Mouse (Mus musculus) intestine, embryonic 16.5 days (tissue): ENCODE measurements around the gene Ccdc171. TPM values are rescaled to one million over a fixed set of nuclear protein-coding genes. Genes with fewer than 3 reads are reported as not detected.
"Not testable (repeated sequence)": the region's sequence is repeated elsewhere in the genome, so short reads cannot be mapped to it uniquely, and the experiment has no call there.

ENCODE experiments used
- ATAC-seq: fragments of 200-750 bp; cut with Nextera tagmentation; 2 replicates; pipeline ENCODE4 v1.8.0; 2017; ENCODE audit warnings: moderate TSS enrichment, moderate library complexity
- H3K27ac ChIP-seq: fragments of 300-500 bp; sonication (generic); 2 replicates; pipeline ENCODE4 v1.5.1; 2014; ENCODE audit warnings: mild to moderate bottlenecking, low read length
- H3K27me3 ChIP-seq: fragments of 300-500 bp; sonication (generic); replicated peaks from 2 replicates; pipeline ENCODE4 v1.6.1; 2014; ENCODE audit warnings: low read length, control low read depth, mixed read lengths; ENCODE audit not compliant: control insufficient read depth, insufficient read depth
- H3K36me3 ChIP-seq: fragments of 300-500 bp; sonication (generic); 2 replicates; pipeline ENCODE4 v1.6.1; 2014; ENCODE audit warnings: low read length, control low read depth; ENCODE audit not compliant: control insufficient read depth, insufficient read depth
- H3K4me1 ChIP-seq: fragments of 300-500 bp; sonication (generic); 2 replicates; pipeline ENCODE4 v1.6.1; 2014; ENCODE audit warnings: low read length, control low read depth, mixed read lengths; ENCODE audit not compliant: control insufficient read depth, insufficient read depth
- H3K4me2 ChIP-seq: fragments of 300-500 bp; sonication (generic); 2 replicates; pipeline ENCODE4 v1.6.1; 2014; ENCODE audit warnings: low read depth, low read length, control low read depth
- H3K4me3 ChIP-seq: fragments of 300-500 bp; sonication (generic); 2 replicates; pipeline ENCODE4 v1.5.1; 2014; ENCODE audit warnings: mild to moderate bottlenecking, low read length
- H3K9ac ChIP-seq: fragments of 300-500 bp; sonication (generic); 2 replicates; pipeline ENCODE4 v1.6.1; 2014; ENCODE audit warnings: low read depth, low read length
- H3K9me3 ChIP-seq: fragments of 300-500 bp; sonication (generic); 2 replicates; pipeline ENCODE4 v1.6.1; 2016; ENCODE audit warnings: low read length, control low read depth; ENCODE audit not compliant: control insufficient read depth
- WGBS: fragments of 180-500 bp; shearing (Covaris S2); extraction: QIAGEN DNeasy Blood & Tissue Kit; methylation state at CpG from one replicate; pipeline ENCODE4 v1.1.7; 2014; 5-methylcytosine and 5-hydroxymethylcytosine counted together
- polyA plus RNA-seq: library from polyadenylated mRNA; unstranded; fragments of >200 nt; fragmentation: Nextera tagmentation; extraction: Ambion mirVana; gene quantifications from 2 replicates; pipeline ENCODE4 v1.2.1, GENCODE M21; 2015

Ccdc171 gene
- polyA plus RNA-seq, 1 experiment from 2014 or later = 1.9 TPM

DNA sequence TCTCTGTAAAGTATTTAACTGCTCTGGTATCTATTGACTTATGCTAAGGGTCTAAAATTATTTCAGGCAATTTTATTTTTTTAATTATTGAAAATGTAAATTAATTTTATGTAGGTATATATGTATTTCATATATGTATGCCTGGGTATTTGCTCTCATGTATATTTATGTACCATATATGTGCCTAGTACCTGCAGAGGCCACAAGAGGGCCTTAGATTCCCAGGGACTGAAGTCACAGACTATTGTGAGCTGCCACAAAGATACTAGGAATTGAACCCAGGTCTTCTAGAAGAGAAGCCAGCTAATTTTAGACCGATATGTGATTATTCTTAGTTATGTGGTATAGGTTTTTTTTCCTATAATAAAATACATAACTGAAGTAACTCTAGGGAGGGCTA is 62.2 kb downstream of the Ccdc171 start:
- Histone ChIP-seq H3K4me1 (no peaks in the 10 kb centered on the region), H3K27ac (no peak overlapping the region), H3K9me3 (no peaks in the 10 kb centered on the region), H3K36me3 (no peaks in the 10 kb centered on the region), H3K4me2 (no peak overlapping the region), H3K27me3 (no peaks in the 10 kb centered on the region), H3K4me3 (no peak overlapping the region), H3K9ac (no peak overlapping the region)
- ATAC-seq = no peak
- WGBS = 84% methylated on average over 1 of the region's 1 CpGs

DNA sequence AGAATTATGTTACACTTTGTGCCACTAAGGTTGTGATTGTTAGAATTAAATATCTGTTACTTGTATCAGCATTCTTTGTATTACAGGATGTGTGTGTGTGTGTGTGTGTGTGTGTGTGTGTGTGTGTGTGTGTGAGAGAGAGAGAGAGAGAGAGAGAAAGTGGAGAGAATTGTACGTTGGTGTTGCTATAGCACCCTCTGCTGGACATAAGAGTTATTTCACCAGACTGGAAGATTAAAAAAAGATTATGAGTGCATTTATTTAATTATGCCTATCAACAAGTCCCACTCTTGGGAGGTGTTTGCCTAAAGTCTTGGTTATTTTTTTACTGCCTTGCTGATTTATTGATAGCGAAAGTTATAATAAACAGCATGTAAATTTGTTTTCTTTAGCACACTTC is 71.1 kb downstream of the Ccdc171 start:
- Histone ChIP-seq H3K9me3 (no peaks in the 10 kb centered on the region), H3K27me3 (no peaks in the 10 kb centered on the region), H3K9ac (no peak overlapping the region), H3K36me3 (no peaks in the 10 kb centered on the region), H3K4me3 (no peak overlapping the region), H3K4me2 (no peak overlapping the region), H3K27ac (no peak overlapping the region), H3K4me1 (no peaks in the 10 kb centered on the region)
- 22% methylated on average over 2 of the region's 2 CpGs for WGBS
- ATAC-seq = no peak

DNA sequence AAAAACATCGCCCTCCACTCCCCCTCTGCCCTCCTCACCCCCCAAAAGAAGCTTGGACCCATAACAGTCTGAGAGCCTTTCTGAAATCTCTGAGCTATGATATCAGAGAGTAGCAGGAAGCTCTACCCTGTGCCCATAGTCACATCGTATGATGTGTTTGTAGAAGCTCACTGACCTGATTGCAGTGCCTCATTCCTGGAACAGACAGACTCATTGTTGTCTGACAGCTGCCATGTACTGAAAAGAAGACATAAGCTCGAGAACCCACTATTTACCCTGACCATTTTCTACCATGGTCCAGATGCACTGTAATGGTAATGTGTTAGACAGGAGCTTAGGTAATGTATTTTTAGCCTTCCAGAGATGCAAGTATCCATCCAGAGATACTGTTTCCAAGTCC is 85.8 kb downstream of the Ccdc171 start:
- Histone ChIP-seq H3K9ac (no peak overlapping the region), H3K4me1 (no peaks in the 10 kb centered on the region), H3K27ac (no peak overlapping the region), H3K36me3 (no peaks in the 10 kb centered on the region), H3K4me3 (no peak overlapping the region), H3K4me2 (no peak overlapping the region), H3K9me3 (no peaks in the 10 kb centered on the region), H3K27me3 (no peaks in the 10 kb centered on the region)
- no peak for ATAC-seq
- 67% methylated on average over 3 of the region's 3 CpGs for WGBS

DNA sequence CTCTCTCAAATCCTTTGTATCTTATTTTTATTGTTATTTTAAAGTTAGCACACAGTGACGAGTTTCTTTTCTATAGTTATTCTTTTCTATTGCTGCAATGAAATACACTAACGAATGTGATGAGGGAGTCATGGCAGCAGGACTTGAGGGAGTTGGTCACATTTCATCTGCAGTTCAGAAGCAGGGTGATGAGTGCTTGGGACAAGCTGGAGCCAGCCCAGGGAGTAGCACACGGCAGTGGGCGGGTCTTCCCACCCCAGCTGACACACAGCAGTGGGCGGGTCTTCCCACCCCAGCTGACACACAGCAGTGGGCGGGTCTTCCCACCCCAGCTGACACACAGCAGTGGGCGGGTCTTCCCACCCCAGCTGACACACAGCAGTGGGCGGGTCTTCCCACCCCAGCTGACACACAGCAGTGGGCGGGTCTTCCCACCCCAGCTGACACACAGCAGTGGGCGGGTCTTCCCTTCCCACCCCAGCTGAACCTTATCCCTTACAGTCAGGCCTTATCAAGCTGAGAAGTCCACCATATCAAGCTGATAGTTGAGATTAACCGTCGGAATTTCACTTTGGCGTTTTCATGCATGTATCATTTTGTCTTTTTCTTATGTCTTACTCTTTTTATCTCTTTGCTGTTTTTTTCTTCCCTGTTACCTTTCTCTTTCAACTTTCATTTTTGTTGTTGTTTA is 97.8 kb downstream of the Ccdc171 start:
- 39% methylated on average over 10 of the region's 13 CpGs for WGBS

DNA sequence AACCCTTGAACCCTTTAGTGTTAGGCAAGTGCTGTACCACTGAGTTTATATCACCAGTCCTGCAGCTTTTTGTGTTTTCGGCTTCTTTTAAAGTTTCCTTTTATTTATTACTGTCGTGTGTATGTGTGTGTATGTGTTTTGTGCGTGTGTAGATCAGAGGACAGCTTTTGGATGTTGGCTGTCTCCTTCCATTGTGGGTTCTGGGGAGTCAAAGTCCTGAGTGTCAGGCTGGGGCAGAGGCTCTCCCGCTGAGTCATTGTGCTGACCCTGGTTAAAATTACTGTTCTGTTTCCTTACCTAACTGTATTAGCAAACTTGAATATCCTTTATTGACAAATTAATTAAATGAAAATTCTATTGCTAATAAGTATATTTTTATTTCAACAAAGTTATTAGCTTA is 98.4 kb downstream of the Ccdc171 start:
- H3K4me3 ChIP-seq = no peak overlapping the region
- H3K36me3 ChIP-seq = no peaks in the 10 kb centered on the region
- 88% methylated on average over 4 of the region's 4 CpGs for WGBS
- H3K4me2 ChIP-seq = no peak overlapping the region
- H3K4me1 ChIP-seq = no peaks in the 10 kb centered on the region
- no peak overlapping the region for H3K27ac ChIP-seq
- no peak for ATAC-seq
- no peaks in the 10 kb centered on the region for H3K9me3 ChIP-seq
- H3K9ac ChIP-seq = no peak overlapping the region
- no peaks in the 10 kb centered on the region for H3K27me3 ChIP-seq

More for the DNA sequence above, 97.8 kb downstream of the Ccdc171 start:
- not testable (repeated sequence) for H3K4me2 ChIP-seq, H3K4me1 ChIP-seq, H3K9ac ChIP-seq, H3K9me3 ChIP-seq, H3K4me3 ChIP-seq, H3K27me3 ChIP-seq, H3K36me3 ChIP-seq, H3K27ac ChIP-seq
- peak; percentile 66; the same call in 1 of the 2 replicates for ATAC-seq

DNA sequence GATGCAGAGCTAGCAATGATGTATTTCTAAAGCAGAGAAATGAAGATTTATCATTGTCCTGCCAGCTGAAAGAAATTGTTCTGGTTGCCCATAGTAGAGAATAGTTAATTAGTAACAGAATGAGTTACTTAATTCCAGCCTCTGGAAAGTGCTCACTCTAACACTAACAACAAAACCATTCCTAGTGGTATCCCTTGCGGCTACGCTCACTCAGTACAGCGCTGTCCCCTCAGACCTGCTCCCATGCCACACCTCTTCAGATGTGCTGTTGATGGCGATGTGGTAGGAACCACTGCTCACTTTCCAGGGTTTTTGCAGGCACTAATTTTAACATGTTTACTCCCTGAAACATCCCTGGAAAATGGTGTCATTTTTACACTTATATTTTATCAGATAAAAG is 126.1 kb downstream of the Ccdc171 start:
- Histone ChIP-seq H3K36me3 (no peaks in the 10 kb centered on the region), H3K9me3 (no peaks in the 10 kb centered on the region), H3K4me1 (no peaks in the 10 kb centered on the region; the same call in 1 of the 2 replicates), H3K4me3 (no peak overlapping the region), H3K27me3 (no peaks in the 10 kb centered on the region), H3K4me2 (no peak overlapping the region), H3K27ac (no peak overlapping the region), H3K9ac (no peak overlapping the region)
- WGBS = 83% methylated on average over 4 of the region's 4 CpGs
- no peak for ATAC-seq

DNA sequence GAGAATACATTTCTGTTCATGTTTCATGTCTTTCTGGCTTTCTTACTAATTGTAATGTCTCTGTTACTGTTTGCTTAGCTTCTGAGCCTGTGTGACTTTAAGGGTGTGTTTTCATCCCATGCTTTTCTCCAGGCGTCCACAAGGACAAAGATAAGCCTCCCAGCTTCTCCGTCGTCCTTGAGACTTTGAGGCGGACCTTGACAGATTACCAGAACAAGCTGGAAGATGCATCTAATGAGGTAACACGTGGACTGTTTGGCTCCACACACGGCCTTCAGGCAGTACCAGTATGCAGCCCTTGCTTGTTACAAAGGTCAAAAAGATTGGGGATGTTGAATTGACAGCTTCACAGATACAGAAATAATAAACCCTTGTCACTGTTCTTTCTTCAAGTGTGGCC is 130.1 kb downstream of the Ccdc171 start:
- Histone ChIP-seq H3K27ac (no peak overlapping the region), H3K9me3 (no peaks in the 10 kb centered on the region), H3K4me1 (no peaks in the 10 kb centered on the region; the same call in 1 of the 2 replicates), H3K27me3 (no peaks in the 10 kb centered on the region), H3K9ac (no peak overlapping the region), H3K4me2 (no peak overlapping the region), H3K36me3 (no peaks in the 10 kb centered on the region), H3K4me3 (no peak overlapping the region)
- peak; percentile 66 for ATAC-seq
- WGBS = 31% methylated on average over 6 of the region's 6 CpGs

DNA sequence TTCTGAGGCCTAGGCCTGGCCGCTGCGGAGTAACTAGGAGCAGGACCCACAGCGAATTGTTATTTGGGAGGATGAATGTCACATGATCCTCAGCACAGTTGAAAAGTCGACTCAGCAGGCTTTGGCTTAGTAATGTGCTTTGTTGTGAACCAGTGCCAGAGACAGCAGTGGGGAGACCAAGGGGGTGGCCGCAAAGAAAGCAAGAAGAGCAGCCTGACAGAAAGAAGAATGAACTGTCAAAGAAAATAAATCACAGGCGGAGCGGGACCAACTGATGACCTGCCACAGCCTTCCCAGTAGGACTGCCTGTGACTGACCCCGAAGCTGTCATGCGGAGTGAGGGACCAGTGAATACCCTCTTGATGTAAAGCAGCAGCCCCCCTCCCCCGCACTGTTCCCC is 131.2 kb downstream of the Ccdc171 start:
- no peak overlapping the region for H3K27ac ChIP-seq
- H3K4me3 ChIP-seq = no peak overlapping the region
- no peaks in the 10 kb centered on the region; the same call in 1 of the 2 replicates for H3K4me1 ChIP-seq
- H3K4me2 ChIP-seq = 0 out of 2 replicates have a peak overlapping the region, but pooled peaks have one; percentile 5
- H3K9me3 ChIP-seq = no peaks in the 10 kb centered on the region
- H3K36me3 ChIP-seq = no peaks in the 10 kb centered on the region
- ATAC-seq = no peak
- WGBS = 31% methylated on average over 10 of the region's 10 CpGs
- H3K27me3 ChIP-seq = no peaks in the 10 kb centered on the region
- no peak overlapping the region for H3K9ac ChIP-seq

DNA sequence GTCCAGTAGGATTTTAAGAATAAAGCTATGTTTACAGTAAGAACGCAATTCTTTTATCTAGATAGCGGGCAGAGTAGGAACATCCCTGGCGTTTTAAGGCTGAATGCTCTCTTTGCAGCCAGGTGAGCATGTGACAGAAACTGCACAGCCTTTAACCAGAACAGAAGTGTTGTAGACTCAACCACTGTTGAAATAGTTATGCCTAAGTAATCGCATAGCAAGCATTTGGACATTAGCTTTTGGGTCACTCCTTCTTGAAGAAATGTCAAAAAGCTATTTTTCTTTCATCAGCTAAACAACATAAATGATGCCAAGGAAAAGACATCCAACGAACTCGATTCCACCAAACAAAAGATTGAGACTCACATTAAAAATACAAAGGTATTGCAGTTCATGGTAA is 131.7 kb downstream of the Ccdc171 start:
- Histone ChIP-seq H3K27ac (no peak overlapping the region), H3K9me3 (no peaks in the 10 kb centered on the region), H3K4me3 (no peak overlapping the region), H3K9ac (no peak overlapping the region), H3K27me3 (no peaks in the 10 kb centered on the region), H3K4me1 (no peaks in the 10 kb centered on the region; the same call in 1 of the 2 replicates), H3K36me3 (no peaks in the 10 kb centered on the region), H3K4me2 (0 out of 2 replicates have a peak overlapping the region, but pooled peaks have one; percentile 5)
- WGBS = 52% methylated on average over 6 of the region's 6 CpGs
- no peak for ATAC-seq

DNA sequence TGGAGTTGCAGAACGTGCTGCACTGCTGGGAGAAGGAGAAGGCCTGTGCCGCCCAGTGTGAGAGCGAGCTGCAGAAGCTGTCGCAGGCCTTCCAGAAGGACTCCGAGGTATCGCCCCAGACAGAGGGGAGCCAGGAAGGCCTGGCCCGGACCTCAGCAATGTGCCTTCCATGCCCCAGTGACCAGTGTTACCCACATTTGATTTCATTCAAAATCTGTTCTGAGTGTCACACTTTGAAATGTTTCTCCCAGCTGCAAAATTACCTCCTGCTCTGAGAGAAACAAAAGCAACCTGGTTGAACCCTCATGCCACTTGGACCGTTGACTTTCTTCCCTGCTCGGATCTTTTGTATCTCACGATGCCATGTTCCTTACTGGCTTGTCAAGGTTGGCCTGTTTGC is 133.1 kb downstream of the Ccdc171 start:
- no peak overlapping the region for H3K4me3 ChIP-seq
- H3K36me3 ChIP-seq = no peaks in the 10 kb centered on the region
- H3K9me3 ChIP-seq = no peaks in the 10 kb centered on the region
- no peak overlapping the region for H3K4me2 ChIP-seq
- H3K27ac ChIP-seq = no peak overlapping the region
- no peak for ATAC-seq
- H3K4me1 ChIP-seq = no peaks in the 10 kb centered on the region; the same call in 1 of the 2 replicates
- H3K27me3 ChIP-seq = no peaks in the 10 kb centered on the region
- WGBS = 83% methylated on average over 10 of the region's 10 CpGs
- no peak overlapping the region for H3K9ac ChIP-seq
